Mouse (Mus musculus): ENCODE data around the gene Car10.

- TF ChIP-seq POLR2A (IDR thresholded peaks at IDR 0.05; ENCODE audit: borderline replicate concordance, low read depth, low read length) (no peak), CTCF (IDR thresholded peaks at IDR 0.05; ENCODE audit: low read depth, low read length) (no peak)
These were observed 509.3 kb downstream of the Car10 start for GRCm38 (mm10) chr11:93607111-93607510.

All from bone marrow macrophage, adult 2 months (primary cell).